Mouse (Mus musculus) cerebellum, postnatal 25 days (tissue): ENCODE measurements around the gene Stx6.
A peak's percentile ranks its signal among the peaks of the same experiment; 100 is the strongest.

Source experiments
- DNase-seq, 2 experiments: peaks; one replicate each; pipeline ENCODE4 v3.0.0; 2021; ENCODE audit warnings: mixed read lengths in 2 of 2

Gene Stx6

GRCm38 (mm10) chr1:155158141-155158969 lies at the start of gene Stx6:
Gene Stx6 (plus strand): TSS chr1:155158715.
- peak; percentile 97 to 99 for DNase-seq

GRCm38 (mm10) chr1:155109387-155110350 lies 48.8 kb upstream of the Stx6 start:
- DNase-seq = no peak

- DNase-seq = no peak
Observed at GRCm38 (mm10) chr1:155111491-155111890, 47.0 kb upstream of the Stx6 start.

GRCm38 (mm10) chr1:155112118-155112517 lies 46.4 kb upstream of the Stx6 start:
- no peak for DNase-seq

GRCm38 (mm10) chr1:155112875-155113274 lies 45.6 kb upstream of the Stx6 start:
- no peak for DNase-seq

- no peak for DNase-seq
Observed at GRCm38 (mm10) chr1:155113946-155114345, 44.6 kb upstream of the Stx6 start.

GRCm38 (mm10) chr1:155119719-155120118 lies 38.8 kb upstream of the Stx6 start:
- DNase-seq = no peak

GRCm38 (mm10) chr1:155121977-155122939 lies 36.3 kb upstream of the Stx6 start:
- DNase-seq = peak; percentile 80 to 86

- no peak for DNase-seq
Observed at GRCm38 (mm10) chr1:155124397-155124796, 34.1 kb upstream of the Stx6 start.

- peak in 1 of 2 experiments; percentile 22 for DNase-seq
Observed at GRCm38 (mm10) chr1:155126716-155127115, 31.8 kb upstream of the Stx6 start.

GRCm38 (mm10) chr1:155127429-155127934 lies 31.0 kb upstream of the Stx6 start:
- DNase-seq = no peak

- DNase-seq = no peak
Observed at GRCm38 (mm10) chr1:155134866-155135265, 23.6 kb upstream of the Stx6 start.

- peak in 1 of 2 experiments; percentile 60 for DNase-seq
Observed at GRCm38 (mm10) chr1:155138795-155139194, 19.7 kb upstream of the Stx6 start.

GRCm38 (mm10) chr1:155140076-155140475 lies 18.4 kb upstream of the Stx6 start:
- peak; percentile 68 to 85 for DNase-seq

GRCm38 (mm10) chr1:155145620-155146019 lies 12.9 kb upstream of the Stx6 start:
- DNase-seq = no peak

GRCm38 (mm10) chr1:155146572-155146980 lies 11.9 kb upstream of the Stx6 start, which contains the start of gene Mr1:
Gene Mr1 (minus strand): TSS chr1:155146814.
- DNase-seq = peak; percentile 19 to 43

- DNase-seq = no peak
Observed at GRCm38 (mm10) chr1:155147228-155147627, 11.3 kb upstream of the Stx6 start.

- no peak for DNase-seq
Observed at GRCm38 (mm10) chr1:155149403-155149802, 9.1 kb upstream of the Stx6 start.

GRCm38 (mm10) chr1:155150821-155151220 lies 7.7 kb upstream of the Stx6 start:
- DNase-seq = no peak

GRCm38 (mm10) chr1:155153906-155154305 lies 4.6 kb upstream of the Stx6 start:
- DNase-seq = no peak

- peak; percentile 69 to 70 for DNase-seq
Observed at GRCm38 (mm10) chr1:155158970-155159484, 512 bp downstream of the Stx6 start.

GRCm38 (mm10) chr1:155167453-155167852 lies 8.9 kb downstream of the Stx6 start:
- no peak for DNase-seq
